Mouse (Mus musculus): ENCODE measurements around the gene Naa25.

GRCm38 (mm10) chr5:121422787-121423186 is 25.1 kb downstream of the Naa25 start:
- no peak for TF ChIP-seq POLR2A (IDR thresholded peaks at IDR 0.05; ENCODE audit: insufficient read depth, low read length)
- no peak for TF ChIP-seq EP300 (IDR thresholded peaks at IDR 0.05; ENCODE audit: insufficient read depth, low read depth, low read length)
- TF ChIP-seq CTCF (IDR thresholded peaks at IDR 0.05; ENCODE audit: low read depth, low read length) = no peak
